Mouse (Mus musculus): ENCODE measurements around the gene Nol9. TPM values are rescaled to one million over a fixed set of nuclear protein-coding genes. Genes with fewer than 3 reads are reported as not detected.
A peak's percentile ranks its signal among the peaks of the same experiment; 100 is the strongest.

Gene Nol9
- polyA plus RNA-seq, 1 experiment, result 22.8 TPM

GRCm38 (mm10) chr4:152041924-152042641, 3.0 kb downstream of the Nol9 start:
- TF ChIP-seq CTCF (IDR thresholded peaks at IDR 0.05; ENCODE audit: extremely low read depth, insufficient read depth, insufficient read length, insufficient replicate concordance) (no peak), POLR2A (IDR thresholded peaks at IDR 0.05; ENCODE audit: low read depth, low read length) (no peak)
- peak in 1 of 2 experiments; percentile 34 for DNase-seq (ENCODE audit: low read depth in 1 of 2, low spot score in 2 of 2)
- Histone ChIP-seq H3K4me3 (ENCODE audit: extremely low read depth, insufficient read depth, insufficient read length) (no peak overlapping the region), H3K27me3 (ENCODE audit: control insufficient read depth, insufficient read depth, low read length) (no peaks in the 10 kb centered on the region), H3K36me3 (ENCODE audit: control insufficient read depth, insufficient read depth, low read length) (peaks cover 19% of the 10 kb centered on the region), H3K27ac (ENCODE audit: insufficient read depth, low read length) (no peak overlapping the region; the same call in 1 of the 2 replicates), H3K4me1 (ENCODE audit: control insufficient read depth, insufficient read depth, insufficient read length) (peaks cover 6% of the 10 kb centered on the region; the same call in 1 of the 2 replicates)
- 74% methylated on average over 22 of the region's 22 CpGs for WGBS

- no peak overlapping the region for H3K27ac ChIP-seq (ENCODE audit: insufficient read depth, low read length)
- no peak for TF ChIP-seq POLR2A (IDR thresholded peaks at IDR 0.05; ENCODE audit: low read depth, low read length)
- no peak for TF ChIP-seq CTCF (IDR thresholded peaks at IDR 0.05; ENCODE audit: extremely low read depth, insufficient read depth, insufficient read length, insufficient replicate concordance)
- peaks cover 26% of the 10 kb centered on the region for H3K36me3 ChIP-seq (ENCODE audit: control insufficient read depth, insufficient read depth, low read length)
- H3K4me1 ChIP-seq (ENCODE audit: control insufficient read depth, insufficient read depth, insufficient read length), result peaks cover 6% of the 10 kb centered on the region; the same call in 1 of the 2 replicates
- no peak overlapping the region for H3K4me3 ChIP-seq (ENCODE audit: extremely low read depth, insufficient read depth, insufficient read length)
- no peak for DNase-seq (ENCODE audit: low read depth in 1 of 2, low spot score in 2 of 2)
- no peaks in the 10 kb centered on the region for H3K27me3 ChIP-seq (ENCODE audit: control insufficient read depth, insufficient read depth, low read length)
- 87% methylated on average over 3 of the region's 3 CpGs for WGBS
These were observed 4.0 kb downstream of the Nol9 start for GRCm38 (mm10) chr4:152043171-152043570.

GRCm38 (mm10) chr4:152044609-152045008, 5.5 kb downstream of the Nol9 start:
- H3K36me3 ChIP-seq (ENCODE audit: control insufficient read depth, insufficient read depth, low read length), result peaks cover 29% of the 10 kb centered on the region
- 90% methylated on average over 6 of the region's 6 CpGs for WGBS
- DNase-seq (ENCODE audit: low read depth in 1 of 2, low spot score in 2 of 2), result no peak
- H3K27ac ChIP-seq (ENCODE audit: insufficient read depth, low read length), result no peak overlapping the region
- no peaks in the 10 kb centered on the region for H3K27me3 ChIP-seq (ENCODE audit: control insufficient read depth, insufficient read depth, low read length)
- H3K4me1 ChIP-seq (ENCODE audit: control insufficient read depth, insufficient read depth, insufficient read length), result peaks cover 6% of the 10 kb centered on the region; the same call in 1 of the 2 replicates
- H3K4me3 ChIP-seq (ENCODE audit: extremely low read depth, insufficient read depth, insufficient read length), result no peak overlapping the region
- TF ChIP-seq POLR2A (IDR thresholded peaks at IDR 0.05; ENCODE audit: low read depth, low read length) (no peak), CTCF (IDR thresholded peaks at IDR 0.05; ENCODE audit: extremely low read depth, insufficient read depth, insufficient read length, insufficient replicate concordance) (no peak)

DNA sequence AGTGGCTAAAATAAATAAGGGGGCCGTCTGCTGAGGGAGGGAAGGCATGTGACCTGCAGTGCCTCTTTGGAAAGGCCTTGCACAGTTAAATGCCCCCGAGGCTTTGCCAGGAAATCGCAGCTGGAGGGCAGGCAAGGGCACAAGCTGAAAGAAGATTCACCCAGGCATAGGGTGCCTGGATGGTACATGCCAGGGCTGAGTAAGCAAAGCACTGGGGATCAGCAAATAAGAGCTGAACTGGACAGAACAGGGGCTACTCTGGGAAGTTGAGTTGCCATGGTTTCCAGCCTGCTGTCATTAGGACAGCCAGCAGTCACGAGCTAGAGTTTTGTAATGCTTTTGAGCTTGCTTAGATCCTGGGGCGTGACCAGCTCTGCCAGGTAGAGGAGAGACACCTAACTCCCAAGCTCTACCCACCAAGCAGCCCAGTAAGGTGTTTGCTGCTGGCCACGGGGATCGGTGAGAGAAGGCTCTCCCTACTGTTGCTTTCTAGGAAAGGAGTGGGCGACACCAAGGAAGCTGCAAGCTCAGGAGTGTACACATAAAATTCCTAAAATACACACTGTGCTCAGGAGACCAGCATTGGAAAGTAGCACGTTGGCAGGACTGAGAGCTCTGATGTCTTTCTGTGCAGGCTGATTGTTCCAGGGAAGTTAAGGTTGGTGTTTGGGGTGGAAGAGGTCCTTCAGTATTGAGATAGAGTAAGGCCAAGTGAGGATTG, 23.4 kb downstream of the Nol9 start:
- TF ChIP-seq CTCF (IDR thresholded peaks at IDR 0.05; ENCODE audit: extremely low read depth, insufficient read depth, insufficient read length, insufficient replicate concordance) (no peak), POLR2A (IDR thresholded peaks at IDR 0.05; ENCODE audit: low read depth, low read length) (no peak)
- no peaks in the 10 kb centered on the region for H3K4me1 ChIP-seq (ENCODE audit: control insufficient read depth, insufficient read depth, insufficient read length)
- WGBS, result 80% methylated on average over 9 of the region's 9 CpGs
- no peaks in the 10 kb centered on the region for H3K27me3 ChIP-seq (ENCODE audit: control insufficient read depth, insufficient read depth, low read length)
- H3K4me3 ChIP-seq (ENCODE audit: extremely low read depth, insufficient read depth, insufficient read length), result no peak overlapping the region
- no peak for DNase-seq (ENCODE audit: low read depth in 1 of 2, low spot score in 2 of 2)
- no peak overlapping the region for H3K27ac ChIP-seq (ENCODE audit: insufficient read depth, low read length)
- H3K36me3 ChIP-seq (ENCODE audit: control insufficient read depth, insufficient read depth, low read length), result peaks cover 19% of the 10 kb centered on the region

GRCm38 (mm10) chr4:152067280-152067679, 28.2 kb downstream of the Nol9 start:
- H3K36me3 ChIP-seq (ENCODE audit: control insufficient read depth, insufficient read depth, low read length), result no peaks in the 10 kb centered on the region
- no peak for DNase-seq (ENCODE audit: low read depth in 1 of 2, low spot score in 2 of 2)
- no peak for TF ChIP-seq CTCF (IDR thresholded peaks at IDR 0.05; ENCODE audit: extremely low read depth, insufficient read depth, insufficient read length, insufficient replicate concordance)
- no peak for TF ChIP-seq POLR2A (IDR thresholded peaks at IDR 0.05; ENCODE audit: low read depth, low read length)
- H3K27ac ChIP-seq (ENCODE audit: insufficient read depth, low read length), result no peak overlapping the region
- H3K4me3 ChIP-seq (ENCODE audit: extremely low read depth, insufficient read depth, insufficient read length), result no peak overlapping the region
- H3K4me1 ChIP-seq (ENCODE audit: control insufficient read depth, insufficient read depth, insufficient read length), result no peaks in the 10 kb centered on the region
- no peaks in the 10 kb centered on the region for H3K27me3 ChIP-seq (ENCODE audit: control insufficient read depth, insufficient read depth, low read length)

DNA sequence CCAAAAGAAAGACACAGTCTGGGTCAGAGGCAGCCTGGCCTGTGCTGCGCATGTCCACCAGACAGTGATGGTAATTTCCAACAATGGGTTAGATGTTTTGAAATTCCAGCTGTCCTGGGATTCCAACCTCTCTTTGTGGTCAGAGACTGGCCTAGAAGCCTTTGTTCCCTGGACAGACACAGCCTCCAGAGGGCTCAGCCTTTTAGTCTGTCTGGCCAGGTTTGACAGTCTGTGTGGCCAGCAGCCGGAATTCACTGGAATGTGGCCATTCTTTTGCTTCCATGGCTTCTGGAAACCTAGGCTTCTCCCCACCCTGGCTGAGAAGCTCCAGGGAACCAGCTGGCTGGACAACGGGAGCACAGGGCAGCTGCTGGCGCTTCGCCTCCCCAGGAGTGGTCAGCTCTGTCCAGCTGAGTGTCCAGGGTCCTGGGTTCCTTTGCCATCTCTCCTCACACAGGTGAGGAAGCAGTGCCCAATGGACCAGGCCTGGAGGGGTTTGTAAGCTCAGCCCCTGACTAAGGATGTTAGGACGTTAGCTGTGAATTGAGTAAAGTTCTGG, 29.1 kb downstream of the Nol9 start:
- Histone ChIP-seq H3K36me3 (ENCODE audit: control insufficient read depth, insufficient read depth, low read length) (no peaks in the 10 kb centered on the region), H3K27ac (ENCODE audit: insufficient read depth, low read length) (no peak overlapping the region), H3K27me3 (ENCODE audit: control insufficient read depth, insufficient read depth, low read length) (0 out of 2 replicates have a peak, but pooled peaks cover 1% of the 10 kb centered on the region), H3K4me3 (ENCODE audit: extremely low read depth, insufficient read depth, insufficient read length) (no peak overlapping the region), H3K4me1 (ENCODE audit: control insufficient read depth, insufficient read depth, insufficient read length) (no peaks in the 10 kb centered on the region)
- TF ChIP-seq POLR2A (IDR thresholded peaks at IDR 0.05; ENCODE audit: low read depth, low read length) (no peak), CTCF (IDR thresholded peaks at IDR 0.05; ENCODE audit: extremely low read depth, insufficient read depth, insufficient read length, insufficient replicate concordance) (no peak)
- WGBS, result 94% methylated on average over 6 of the region's 6 CpGs
- DNase-seq (ENCODE audit: low read depth in 1 of 2, low spot score in 2 of 2), result no peak
